9 mouse cellular contexts compared by ENCODE assay signal in genomic region chr12:109402226-109402625, GRCm38 (mm10). TPM values are rescaled to one million over a fixed set of nuclear protein-coding genes. Genes with fewer than 3 reads are reported as not detected.
DNase-seq lines count a peak whose midpoint lies in the region; ATAC-seq and TF ChIP-seq lines count a peak whose summit lies in the region.
"Had no signal": no experiment of that assay in that cellular context is flagged by ENCODE, and none has a peak within 500 bp of the region (broad histone marks: within the 10 kb centered on the region; RNA-seq: fewer than 3 reads in every experiment).

No protein-coding gene starts in this region.

- H3K4me2 ChIP-seq in forebrain, embryonic 15.5 days (replicated peaks), result no peak overlapping the region
- H3K4me2 ChIP-seq in limb, embryonic 14.5 days (replicated peaks; ENCODE audit: low read depth, low read length, severe bottlenecking), result no peak overlapping the region

- no peaks in the 10 kb centered on the region for H3K36me3 ChIP-seq in forebrain, embryonic 10.5 days (replicated peaks)
- no peaks in the 10 kb centered on the region for H3K36me3 ChIP-seq in forebrain, embryonic 15.5 days
- H3K36me3 ChIP-seq in limb, embryonic 14.5 days (ENCODE audit: control insufficient read depth, insufficient read depth, low read length), result no peaks in the 10 kb centered on the region

- peaks cover 39% of the 10 kb centered on the region for H3K27me3 ChIP-seq in forebrain, embryonic 10.5 days (ENCODE audit: poor library complexity, severe bottlenecking)
- H3K27me3 ChIP-seq in forebrain, embryonic 15.5 days, result no peaks in the 10 kb centered on the region; the same call in 1 of the 2 replicates
- no peaks in the 10 kb centered on the region for H3K27me3 ChIP-seq in limb, embryonic 14.5 days (ENCODE audit: control insufficient read depth, insufficient read depth, low read length)

- H3K4me1 ChIP-seq in forebrain, embryonic 10.5 days, result peaks cover 62% of the 10 kb centered on the region
- H3K4me1 ChIP-seq in forebrain, embryonic 15.5 days, result peaks cover 14% of the 10 kb centered on the region
- H3K4me1 ChIP-seq in limb, embryonic 14.5 days (ENCODE audit: control insufficient read depth, insufficient read depth, low read length), result peaks cover 51% of the 10 kb centered on the region

- WGBS in forebrain, embryonic 10.5 days, result 48% methylated on average over 9 of the region's 9 CpGs
- WGBS in forebrain, embryonic 15.5 days, result 48% methylated on average over 9 of the region's 9 CpGs
- 26% methylated on average over 9 of the region's 9 CpGs for WGBS in limb, embryonic 14.5 days

- TF ChIP-seq POLR2A in limb, embryonic 14.5 days (IDR thresholded peaks at IDR 0.05; ENCODE audit: borderline replicate concordance, extremely low read depth, insufficient read depth, insufficient read length), result no peak

- no peak overlapping the region for H3K4me3 ChIP-seq in forebrain, embryonic 10.5 days
- H3K4me3 ChIP-seq in forebrain, embryonic 15.5 days, result no peak overlapping the region
- no peak overlapping the region for H3K4me3 ChIP-seq in limb, embryonic 14.5 days (replicated peaks; ENCODE audit: low read length)

- DNase-seq in forebrain, embryonic 10.5 days (ENCODE audit: extremely low spot score, low spot score), result no peak
- peak; percentile 48 for DNase-seq in urinary bladder, postnatal 14 days (ENCODE audit: low spot score)
- DNase-seq in urinary bladder, adult 2 months (ENCODE audit: low spot score), result no peak
- peak; percentile 88 for DNase-seq in limb, embryonic 14.5 days (ENCODE audit: low spot score)
- DNase-seq in adipocyte (ENCODE audit: low spot score), result no peak
- no peak for DNase-seq in layer of hippocampus, postnatal 25 days (ENCODE audit: extremely low spot score in 1 of 2, low spot score in 1 of 2)
- no peak for DNase-seq in layer of hippocampus, adult 18-20 months (ENCODE audit: low spot score in 2 of 2)

- H3K27ac ChIP-seq in forebrain, embryonic 10.5 days, result peak overlapping the region; percentile 74
- H3K27ac ChIP-seq in forebrain, embryonic 15.5 days (replicated peaks), result no peak overlapping the region
- H3K27ac ChIP-seq in limb, embryonic 14.5 days (replicated peaks; ENCODE audit: low read depth, low read length), result peak overlapping the region; percentile 77
- H3K27ac ChIP-seq: macrophage had no signal

- ATAC-seq in forebrain, embryonic 15.5 days (replicated peaks), result no peak; the same call in 1 of the 2 replicates
- peak; percentile 87 for ATAC-seq in limb, embryonic 14.5 days (ENCODE audit: low FRiP score, low read depth)

- no peak overlapping the region for H3K9ac ChIP-seq in forebrain, embryonic 15.5 days (replicated peaks)
- H3K9ac ChIP-seq in limb, embryonic 14.5 days (ENCODE audit: low read depth, low read length, severe bottlenecking), result no peak overlapping the region

- no peaks in the 10 kb centered on the region for H3K9me3 ChIP-seq in forebrain, embryonic 10.5 days
- no peaks in the 10 kb centered on the region for H3K9me3 ChIP-seq in forebrain, embryonic 15.5 days
- no peaks in the 10 kb centered on the region for H3K9me3 ChIP-seq in limb, embryonic 14.5 days (ENCODE audit: control insufficient read depth, low read length)

RNA-seq across cellular contexts. Expression of gene Dlk1, which starts 50.4 kb away (rescaled TPM):
- polyA plus RNA-seq in forebrain, embryonic 10.5 days (2016; fragmentation: Nextera tagmentation; extraction: Ambion mirVana), result 200 and 274 TPM in 2 replicates
- polyA plus RNA-seq in forebrain, embryonic 15.5 days (2015; fragmentation: Nextera tagmentation; extraction: Ambion mirVana), result 29.7 and 48.5 TPM in 2 replicates
- polyA plus RNA-seq in urinary bladder, adult 2 months (2012; rRNA removed), result 8.0 and 10.8 TPM in 2 replicates
- 2,661 and 2,964 TPM in 2 replicates for polyA plus RNA-seq in limb, embryonic 14.5 days (2012; rRNA removed)
- 487 and 640 TPM in 2 replicates for polyA plus RNA-seq in limb, embryonic 14.5 days (2014; fragmentation: Nextera tagmentation; extraction: Ambion mirVana)
- 1 to 10 TPM; 3.4 to 6.7 TPM for total RNA-seq in layer of hippocampus, postnatal 25 days (2021)
- total RNA-seq in layer of hippocampus, adult 18-20 months (2021), result 10 to 100 TPM in 1 of 2 experiments, 1 to 10 TPM in 1; 10.0 to 12.9 TPM
- polyA plus RNA-seq: macrophage had no signal

Comparison
In these comparisons a context has a peak if more than half of its experiments do, and no peak if none do; other contexts are left out.
1. DNase-seq: peak in urinary bladder, postnatal 14 days (single experiment) and limb, embryonic 14.5 days (single experiment); none in forebrain, embryonic 10.5 days (single experiment), urinary bladder, adult 2 months (single experiment), adipocyte (single experiment), layer of hippocampus, postnatal 25 days (0 of 2) and layer of hippocampus, adult 18-20 months (0 of 2).